Mouse (Mus musculus): ENCODE results near the gene Plek2. TPM values are rescaled to one million over a fixed set of nuclear protein-coding genes. Genes with fewer than 3 reads are reported as not detected.

Plek2 gene
- polyA plus RNA-seq, 1 experiment, result 2.0 TPM

DNA sequence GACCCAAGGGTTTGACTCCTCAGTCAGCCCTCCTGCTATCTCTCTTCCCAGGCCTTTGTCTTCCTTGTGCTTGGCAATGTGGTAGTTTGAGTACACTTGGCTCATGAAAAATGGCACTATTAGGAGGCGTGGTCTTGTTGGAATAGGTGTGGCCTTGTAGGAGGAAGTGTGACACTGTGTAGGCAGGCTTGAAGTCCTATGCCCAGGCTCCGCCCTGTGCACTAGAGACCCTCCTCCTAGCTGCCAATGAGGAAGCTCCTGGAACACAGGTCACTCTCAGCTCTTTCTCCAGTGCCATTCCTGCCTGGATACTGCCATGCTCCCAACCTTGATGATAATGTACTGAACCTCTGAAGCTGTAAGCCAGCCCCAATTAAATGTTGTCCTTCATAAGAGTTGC, 15.6 kb downstream of the Plek2 start:
- no peak overlapping the region for H3K27ac ChIP-seq (ENCODE audit: insufficient read depth, low read depth, low read length)
- H3K4me3 ChIP-seq (ENCODE audit: insufficient read depth, low read depth, low read length), result no peak overlapping the region
- TF ChIP-seq POLR2A (IDR thresholded peaks at IDR 0.05; ENCODE audit: low read depth, low read length) (no peak), CTCF (conservative IDR thresholded peaks at IDR 0.05; ENCODE audit: insufficient read depth, insufficient read length, low read depth, low read length) (no peak)
- no peaks in the 10 kb centered on the region for H3K27me3 ChIP-seq (replicated peaks; ENCODE audit: control insufficient read depth, insufficient read depth, low read length)
- 0 out of 2 replicates have a peak, but pooled peaks cover 1% of the 10 kb centered on the region for H3K36me3 ChIP-seq (ENCODE audit: control insufficient read depth, insufficient read depth, low read length)
- no peak for DNase-seq
- 92% methylated on average over 2 of the region's 2 CpGs for WGBS
- peaks cover 3% of the 10 kb centered on the region; the same call in 1 of the 2 replicates for H3K4me1 ChIP-seq (ENCODE audit: control insufficient read depth, insufficient read depth, low read length)

GRCm38 (mm10) chr12:78890062-78890461, 16.7 kb downstream of the Plek2 start:
- Histone ChIP-seq H3K27ac (ENCODE audit: insufficient read depth, low read depth, low read length) (no peak overlapping the region), H3K27me3 (replicated peaks; ENCODE audit: control insufficient read depth, insufficient read depth, low read length) (no peaks in the 10 kb centered on the region), H3K4me1 (ENCODE audit: control insufficient read depth, insufficient read depth, low read length) (peaks cover 3% of the 10 kb centered on the region; the same call in 1 of the 2 replicates), H3K4me3 (ENCODE audit: insufficient read depth, low read depth, low read length) (no peak overlapping the region), H3K36me3 (ENCODE audit: control insufficient read depth, insufficient read depth, low read length) (0 out of 2 replicates have a peak, but pooled peaks cover 1% of the 10 kb centered on the region)
- 38% methylated on average over 1 of the region's 1 CpGs for WGBS
- DNase-seq, result peak; percentile 59
- no peak for TF ChIP-seq POLR2A (IDR thresholded peaks at IDR 0.05; ENCODE audit: low read depth, low read length)
- TF ChIP-seq CTCF (conservative IDR thresholded peaks at IDR 0.05; ENCODE audit: insufficient read depth, insufficient read length, low read depth, low read length), result no peak

GRCm38 (mm10) chr12:78874581-78874980, 32.2 kb downstream of the Plek2 start:
- no peak overlapping the region for H3K27ac ChIP-seq (ENCODE audit: insufficient read depth, low read depth, low read length)
- no peaks in the 10 kb centered on the region for H3K4me1 ChIP-seq (ENCODE audit: control insufficient read depth, insufficient read depth, low read length)
- H3K4me3 ChIP-seq (ENCODE audit: insufficient read depth, low read depth, low read length), result no peak overlapping the region
- DNase-seq, result no peak
- no peaks in the 10 kb centered on the region for H3K27me3 ChIP-seq (replicated peaks; ENCODE audit: control insufficient read depth, insufficient read depth, low read length)
- peaks cover 4% of the 10 kb centered on the region for H3K36me3 ChIP-seq (ENCODE audit: control insufficient read depth, insufficient read depth, low read length)
- 99% methylated on average over 3 of the region's 3 CpGs for WGBS
- TF ChIP-seq POLR2A (IDR thresholded peaks at IDR 0.05; ENCODE audit: low read depth, low read length) (no peak), CTCF (conservative IDR thresholded peaks at IDR 0.05; ENCODE audit: insufficient read depth, insufficient read length, low read depth, low read length) (no peak)

GRCm38 (mm10) chr12:78868115-78868514, 38.6 kb downstream of the Plek2 start:
- WGBS, result 85% methylated on average over 1 of the region's 1 CpGs

GRCm38 (mm10) chr12:78865434-78865833, 41.3 kb downstream of the Plek2 start:
- Histone ChIP-seq H3K4me1 (ENCODE audit: control insufficient read depth, insufficient read depth, low read length) (peaks cover 2% of the 10 kb centered on the region; the same call in 1 of the 2 replicates), H3K4me3 (ENCODE audit: insufficient read depth, low read depth, low read length) (no peak overlapping the region), H3K36me3 (ENCODE audit: control insufficient read depth, insufficient read depth, low read length) (peaks cover 2% of the 10 kb centered on the region; the same call in 1 of the 2 replicates), H3K27me3 (replicated peaks; ENCODE audit: control insufficient read depth, insufficient read depth, low read length) (no peaks in the 10 kb centered on the region), H3K27ac (ENCODE audit: insufficient read depth, low read depth, low read length) (no peak overlapping the region)
- WGBS, result 100% methylated on average over 1 of the region's 1 CpGs
- peak; percentile 14 for DNase-seq
- TF ChIP-seq CTCF (conservative IDR thresholded peaks at IDR 0.05; ENCODE audit: insufficient read depth, insufficient read length, low read depth, low read length) (peak; percentile 29; the same call in 1 of the 2 replicates), POLR2A (IDR thresholded peaks at IDR 0.05; ENCODE audit: low read depth, low read length) (no peak)

More at GRCm38 (mm10) chr12:78868115-78868514, 38.6 kb downstream of the Plek2 start:
- Histone ChIP-seq H3K27me3 (replicated peaks; ENCODE audit: control insufficient read depth, insufficient read depth, low read length) (no peaks in the 10 kb centered on the region), H3K36me3 (ENCODE audit: control insufficient read depth, insufficient read depth, low read length) (peaks cover 2% of the 10 kb centered on the region; the same call in 1 of the 2 replicates), H3K27ac (ENCODE audit: insufficient read depth, low read depth, low read length) (no peak overlapping the region), H3K4me3 (ENCODE audit: insufficient read depth, low read depth, low read length) (no peak overlapping the region), H3K4me1 (ENCODE audit: control insufficient read depth, insufficient read depth, low read length) (peaks cover 2% of the 10 kb centered on the region; the same call in 1 of the 2 replicates)
- TF ChIP-seq CTCF (conservative IDR thresholded peaks at IDR 0.05; ENCODE audit: insufficient read depth, insufficient read length, low read depth, low read length) (no peak), POLR2A (IDR thresholded peaks at IDR 0.05; ENCODE audit: low read depth, low read length) (no peak)
- DNase-seq, result no peak

DNA sequence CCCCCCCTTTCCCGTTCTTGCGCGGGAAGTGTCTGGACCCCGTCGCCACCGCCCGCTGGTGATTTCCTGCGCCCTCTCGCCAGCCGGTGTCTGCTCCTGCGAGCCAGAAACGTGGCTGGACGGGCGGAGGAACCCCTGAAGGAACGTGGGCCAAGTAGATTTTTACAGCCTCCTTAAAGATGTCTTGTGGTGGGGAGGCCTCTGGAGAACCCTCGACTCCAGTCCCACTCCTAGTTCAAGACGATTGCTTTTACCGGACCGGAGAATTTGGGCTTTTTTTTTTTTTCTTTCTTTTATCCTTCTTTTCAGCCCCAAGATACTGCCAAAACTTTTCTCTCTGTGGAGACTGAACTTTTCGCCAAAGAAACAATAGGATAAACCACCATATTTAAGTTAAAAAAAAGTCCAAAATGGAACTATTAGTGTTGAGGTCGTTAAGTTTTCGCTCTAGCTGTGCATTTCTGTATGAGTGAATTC, 44.5 kb downstream of the Plek2 start:
- under 1% methylated on average over 22 of the region's 22 CpGs for WGBS
- Histone ChIP-seq H3K4me3 (ENCODE audit: insufficient read depth, low read depth, low read length) (peak overlapping the region; percentile 84), H3K36me3 (ENCODE audit: control insufficient read depth, insufficient read depth, low read length) (no peaks in the 10 kb centered on the region; the same call in 1 of the 2 replicates), H3K27ac (ENCODE audit: insufficient read depth, low read depth, low read length) (peak overlapping the region; percentile 93; the same call in 1 of the 2 replicates), H3K27me3 (replicated peaks; ENCODE audit: control insufficient read depth, insufficient read depth, low read length) (no peaks in the 10 kb centered on the region), H3K4me1 (ENCODE audit: control insufficient read depth, insufficient read depth, low read length) (peaks cover 13% of the 10 kb centered on the region)
- no peak for DNase-seq
- TF ChIP-seq POLR2A (IDR thresholded peaks at IDR 0.05; ENCODE audit: low read depth, low read length) (no peak), CTCF (conservative IDR thresholded peaks at IDR 0.05; ENCODE audit: insufficient read depth, insufficient read length, low read depth, low read length) (no peak)

- H3K36me3 ChIP-seq (ENCODE audit: control insufficient read depth, insufficient read depth, low read length), result no peaks in the 10 kb centered on the region
- H3K27ac ChIP-seq (ENCODE audit: insufficient read depth, low read depth, low read length), result peak within 1 kb of the TSS; percentile 93
- under 1% methylated on average over 55 of the region's 55 CpGs for WGBS
- no peaks in the 10 kb centered on the region for H3K27me3 ChIP-seq (replicated peaks; ENCODE audit: control insufficient read depth, insufficient read depth, low read length)
- TF ChIP-seq POLR2A (IDR thresholded peaks at IDR 0.05; ENCODE audit: low read depth, low read length) (peak; percentile 66), CTCF (conservative IDR thresholded peaks at IDR 0.05; ENCODE audit: insufficient read depth, insufficient read length, low read depth, low read length) (peak; percentile 75)
- peak within 1 kb of the TSS; percentile 84 for H3K4me3 ChIP-seq (ENCODE audit: insufficient read depth, low read depth, low read length)
- peaks cover 13% of the 10 kb centered on the region for H3K4me1 ChIP-seq (ENCODE audit: control insufficient read depth, insufficient read depth, low read length)
- peak; percentile 100 for DNase-seq
These were observed 45.1 kb downstream of the Plek2 start, which contains the start of the genes Atp6v1d and Eif2s1 for GRCm38 (mm10) chr12:78861496-78862253. Gene Atp6v1d, minus strand, starts transcription at chr12:78861638. Gene Eif2s1, plus strand, starts transcription at chr12:78861819.
